Mouse (Mus musculus): Measurements from ENCODE around the gene Tdrd5. TPM values are rescaled to one million over a fixed set of nuclear protein-coding genes. Genes with fewer than 3 reads are reported as not detected.
A peak's percentile ranks its signal among the peaks of the same experiment; 100 is the strongest.
"Not testable (repeated sequence)": the region's sequence is repeated elsewhere in the genome, so short reads cannot be mapped to it uniquely, and the experiment has no call there.

The Tdrd5 gene
- total and polyA plus RNA-seq, 3 experiments: 3.4 to 4.1 TPM; not detected in 1

- Histone ChIP-seq H3K4me1 (ENCODE audit: control insufficient read depth in 1 of 2, insufficient read depth in 2 of 2, low read length in 2 of 2) (peaks cover 0 to 4% of the 10 kb centered on the region in 2 experiments; a peak in 2 of 4 replicates), H3K9ac (ENCODE audit: control insufficient read depth, low read depth, low read length, poor library complexity, severe bottlenecking) (no peak overlapping the region), H3K36me3 (ENCODE audit: control insufficient read depth in 1 of 2, insufficient read depth in 2 of 2, low read length in 2 of 2) (peaks cover 0 to 3% of the 10 kb centered on the region in 2 experiments; a peak in 2 of 4 replicates), H3K9me3 (replicated peaks; ENCODE audit: insufficient read depth, low read length) (no peaks in the 10 kb centered on the region), H3K4me3 (ENCODE audit: control insufficient read depth in 1 of 2, insufficient read depth in 1 of 2, low read depth in 2 of 2, low read length in 2 of 2) (no peak overlapping the region), H3K79me2 (ENCODE audit: control insufficient read depth, insufficient read depth, low read length, poor library complexity) (no peaks in the 10 kb centered on the region), H3K27me3 (ENCODE audit: control insufficient read depth in 1 of 2, insufficient read depth in 2 of 2, low read length in 2 of 2) (peaks cover 0 to 2% of the 10 kb centered on the region in 2 experiments; a peak in 3 of 4 replicates), H3K27ac (ENCODE audit: control insufficient read depth, low read depth, low read length) (no peak overlapping the region)
- peak; percentile 75 for DNase-seq (ENCODE audit: low read depth, low spot score)
- TF ChIP-seq ZKSCAN1 (IDR thresholded peaks at IDR 0.05; ENCODE audit: low read depth, low read length) (peak; percentile 59; the same call in 1 of the 2 replicates), ZC3H11A (IDR thresholded peaks at IDR 0.05; ENCODE audit: low read depth, low read length) (0 out of 2 replicates have a peak, but pooled peaks have one; percentile 5), RCOR1 (IDR thresholded peaks at IDR 0.05; ENCODE audit: low read depth, low read length) (peak; percentile 22; the same call in 1 of the 2 replicates), TCF12 (IDR thresholded peaks at IDR 0.05; ENCODE audit: low read depth, low read length) (no peak)
Observed at GRCm38 (mm10) chr1:156308595-156308994, 5.1 kb upstream of the Tdrd5 start.

- TF ChIP-seq ELF1 (IDR thresholded peaks at IDR 0.05; ENCODE audit: low read depth, low read length) (no peak), BHLHE40 (IDR thresholded peaks at IDR 0.05; ENCODE audit: borderline replicate concordance, low read depth, low read length) (no peak), CHD2 (IDR thresholded peaks at IDR 0.05; ENCODE audit: low read length) (no peak), HCFC1 (IDR thresholded peaks at IDR 0.05; ENCODE audit: low read depth, low read length) (no peak)
Observed at GRCm38 (mm10) chr1:156290016-156290415, 13.4 kb downstream of the Tdrd5 start.

GRCm38 (mm10) chr1:156289222-156289587 lies 14.3 kb downstream of the Tdrd5 start:
- not testable (repeated sequence) for H3K9ac ChIP-seq (ENCODE audit: control insufficient read depth, low read depth, low read length, poor library complexity, severe bottlenecking); DNase-seq (ENCODE audit: low read depth, low spot score); H3K27ac ChIP-seq (ENCODE audit: control insufficient read depth, low read depth, low read length); H3K27me3 ChIP-seq (ENCODE audit: control insufficient read depth in 1 of 2, insufficient read depth in 2 of 2, low read length in 2 of 2); H3K4me3 ChIP-seq (ENCODE audit: control insufficient read depth in 1 of 2, insufficient read depth in 1 of 2, low read depth in 2 of 2, low read length in 2 of 2); H3K9me3 ChIP-seq (replicated peaks; ENCODE audit: insufficient read depth, low read length); H3K79me2 ChIP-seq (ENCODE audit: control insufficient read depth, insufficient read depth, low read length, poor library complexity)
- Histone ChIP-seq H3K4me1 (ENCODE audit: control insufficient read depth in 1 of 2, insufficient read depth in 2 of 2, low read length in 2 of 2) (peaks cover 15 to 26% of the 10 kb centered on the region in 2 experiments), H3K36me3 (ENCODE audit: control insufficient read depth in 1 of 2, insufficient read depth in 2 of 2, low read length in 2 of 2) (peaks cover 0 to 27% of the 10 kb centered on the region in 2 experiments; a peak in 2 of 4 replicates)

More at GRCm38 (mm10) chr1:156290016-156290415, 13.4 kb downstream of the Tdrd5 start:
- peak; percentile 62 for DNase-seq (ENCODE audit: low read depth, low spot score)
- no peaks in the 10 kb centered on the region for H3K27me3 ChIP-seq (ENCODE audit: control insufficient read depth in 1 of 2, insufficient read depth in 2 of 2, low read length in 2 of 2)
- peaks cover 15 to 22% of the 10 kb centered on the region in 2 experiments for H3K4me1 ChIP-seq (ENCODE audit: control insufficient read depth in 1 of 2, insufficient read depth in 2 of 2, low read length in 2 of 2)
- H3K27ac ChIP-seq (ENCODE audit: control insufficient read depth, low read depth, low read length): peak overlapping the region; percentile 93
- H3K36me3 ChIP-seq (ENCODE audit: control insufficient read depth in 1 of 2, insufficient read depth in 2 of 2, low read length in 2 of 2): peaks cover 0 to 20% of the 10 kb centered on the region in 2 experiments; a peak in 2 of 4 replicates
- H3K9me3 ChIP-seq (replicated peaks; ENCODE audit: insufficient read depth, low read length): no peaks in the 10 kb centered on the region
- H3K4me3 ChIP-seq (ENCODE audit: control insufficient read depth in 1 of 2, insufficient read depth in 1 of 2, low read depth in 2 of 2, low read length in 2 of 2): peak overlapping the region; percentile 9 to 42; a peak in 2 of 4 replicates
- H3K9ac ChIP-seq (ENCODE audit: control insufficient read depth, low read depth, low read length, poor library complexity, severe bottlenecking): peak overlapping the region; percentile 57
- no peaks in the 10 kb centered on the region for H3K79me2 ChIP-seq (ENCODE audit: control insufficient read depth, insufficient read depth, low read length, poor library complexity)

All from MEL (cell line).